Mouse (Mus musculus) bone marrow macrophage, adult 2 months (primary cell): ENCODE measurements around the gene Btnl10. TPM values are rescaled to one million over a fixed set of nuclear protein-coding genes. Genes with fewer than 3 reads are reported as not detected.

Experiments
- H3K27ac ChIP-seq: 2 replicates; pipeline ENCODE4 v1.5.1; 2012; ENCODE audit warnings: low read depth, low read length; ENCODE audit not compliant: insufficient read depth
- H3K4me1 ChIP-seq: 2 replicates; pipeline ENCODE4 v1.6.1; 2012; ENCODE audit warnings: low read length; ENCODE audit not compliant: control insufficient read depth, insufficient read depth
- H3K4me3 ChIP-seq: 2 replicates; pipeline ENCODE4 v1.5.1; 2012; ENCODE audit warnings: mild to moderate bottlenecking, low read length, moderate library complexity; ENCODE audit not compliant: insufficient read depth
- CTCF ChIP-seq: IDR thresholded peaks from 2 replicates; pipeline ENCODE4 v1.5.1; 2012; ENCODE audit warnings: low read depth, mild to moderate bottlenecking, low read length, moderate library complexity
- POLR2A ChIP-seq: IDR thresholded peaks from 2 replicates; pipeline ENCODE4 v1.6.1; 2012; ENCODE audit warnings: mild to moderate bottlenecking, low read depth, low read length, borderline replicate concordance
- polyA plus RNA-seq: library from polyadenylated mRNA; stranded (reverse); fragments of >200 nt; gene quantifications from 2 replicates; pipeline ENCODE4 v1.2.4, GENCODE M21; 2012; ENCODE audit not compliant: missing spikeins, insufficient read depth, insufficient read length

The Btnl10 gene
- polyA plus RNA-seq, 1 experiment = not detected

DNA sequence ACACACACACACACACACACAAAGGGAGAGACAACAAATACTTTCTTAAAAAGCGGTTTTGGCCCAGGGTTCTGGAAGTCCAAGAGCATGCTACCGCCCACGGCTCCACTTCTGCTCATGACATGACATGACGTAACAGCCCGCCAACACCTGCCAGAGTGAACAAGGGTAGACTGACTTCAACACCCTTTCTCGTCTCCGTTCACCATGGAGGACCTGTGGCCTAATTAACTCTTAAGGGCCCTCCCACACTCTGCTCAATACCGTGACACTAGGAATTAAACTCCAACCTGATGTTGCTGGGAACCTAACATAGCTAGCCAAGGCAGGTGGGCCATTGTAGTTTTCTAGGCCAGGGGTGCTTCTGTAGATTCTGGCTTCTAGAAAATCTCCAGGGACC is 51.3 kb downstream of the Btnl10 start:
- H3K27ac ChIP-seq = no peak overlapping the region
- TF ChIP-seq CTCF = no peak
- TF ChIP-seq POLR2A = no peak
- peaks cover 14% of the 10 kb centered on the region for H3K4me1 ChIP-seq
- no peak overlapping the region for H3K4me3 ChIP-seq

DNA sequence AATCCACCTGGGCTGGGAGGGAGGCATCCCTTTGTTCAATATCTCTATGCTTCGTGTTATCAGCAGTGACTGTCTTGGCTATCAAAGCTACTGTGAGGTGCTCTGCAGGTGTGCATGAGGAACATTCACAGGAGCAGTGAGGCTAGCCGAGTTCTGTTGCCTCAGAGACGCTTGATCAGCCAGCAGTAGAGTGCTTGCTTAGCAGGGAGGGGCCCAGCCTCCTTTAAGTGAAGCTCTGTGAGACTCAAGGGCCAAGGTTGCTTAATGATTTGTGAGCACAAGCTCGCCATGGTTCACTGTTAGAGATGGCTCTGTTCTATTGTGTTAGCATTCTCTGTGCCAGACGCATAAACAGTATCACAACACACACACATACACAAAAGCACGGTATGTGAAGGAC is 52.0 kb downstream of the Btnl10 start:
- Histone ChIP-seq H3K4me3 (no peak overlapping the region), H3K27ac (no peak overlapping the region), H3K4me1 (peaks cover 10% of the 10 kb centered on the region)
- TF ChIP-seq POLR2A (no peak), CTCF (no peak)

DNA sequence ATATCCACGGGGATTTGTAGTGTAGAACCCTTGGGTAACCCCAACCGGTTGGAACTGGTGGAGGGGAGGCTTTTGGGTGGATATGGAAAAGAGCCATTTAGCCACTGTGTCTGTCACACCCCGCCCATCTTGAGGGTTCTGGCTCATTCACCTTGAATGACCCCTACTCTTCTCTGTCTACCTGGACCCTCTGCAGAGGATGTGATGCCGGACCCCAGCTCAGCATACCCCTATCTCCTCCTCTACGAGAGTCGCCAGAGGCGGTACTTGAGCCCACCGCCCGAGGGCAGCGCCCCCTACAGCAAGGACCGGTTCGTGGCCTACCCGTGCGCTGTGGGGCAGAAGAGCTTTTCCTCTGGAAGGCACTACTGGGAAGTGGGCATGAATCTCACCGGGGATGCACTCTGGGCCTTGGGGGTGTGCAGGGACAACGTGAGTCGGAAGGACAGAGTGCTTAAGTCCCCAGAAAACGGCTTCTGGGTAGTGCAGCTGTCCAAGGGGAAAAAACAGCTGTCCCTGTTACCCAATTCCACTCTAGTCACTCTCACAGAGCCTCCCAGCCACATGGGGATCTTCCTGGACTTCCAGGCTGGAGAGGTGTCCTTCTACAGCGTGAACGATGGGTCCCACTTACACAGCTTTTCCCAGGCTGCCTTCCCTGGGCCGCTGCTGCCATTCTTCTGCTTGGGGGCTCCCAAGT is 53.3 kb downstream of the Btnl10 start:
- H3K4me1 ChIP-seq = peaks cover 5% of the 10 kb centered on the region
- H3K4me3 ChIP-seq = no peak overlapping the region
- TF ChIP-seq POLR2A = no peak
- TF ChIP-seq CTCF = 0 out of 2 replicates have a peak, but pooled peaks have one; percentile 16
- no peak overlapping the region for H3K27ac ChIP-seq

DNA sequence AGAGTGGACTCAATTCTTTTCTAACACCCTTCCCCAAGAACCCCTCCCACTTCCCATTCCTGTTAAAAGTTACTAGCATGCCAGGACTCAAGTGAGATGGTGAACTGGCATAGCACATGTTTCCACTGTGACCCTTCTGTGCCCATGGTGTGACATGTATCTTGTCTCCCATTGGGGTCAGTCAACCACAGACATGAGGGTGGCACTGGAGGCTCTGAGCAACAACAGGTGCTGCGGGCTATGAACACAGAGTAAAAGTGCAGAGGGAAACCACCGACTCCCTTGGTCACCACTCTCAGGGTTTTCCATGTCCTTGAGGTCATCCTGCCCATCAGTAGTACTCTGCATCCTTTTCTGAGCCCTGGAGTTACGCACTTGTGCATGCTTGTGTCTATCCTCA is 54.1 kb downstream of the Btnl10 start:
- Histone ChIP-seq H3K27ac (no peak overlapping the region), H3K4me1 (peaks cover 5% of the 10 kb centered on the region), H3K4me3 (no peak overlapping the region)
- TF ChIP-seq CTCF (no peak), POLR2A (no peak)

DNA sequence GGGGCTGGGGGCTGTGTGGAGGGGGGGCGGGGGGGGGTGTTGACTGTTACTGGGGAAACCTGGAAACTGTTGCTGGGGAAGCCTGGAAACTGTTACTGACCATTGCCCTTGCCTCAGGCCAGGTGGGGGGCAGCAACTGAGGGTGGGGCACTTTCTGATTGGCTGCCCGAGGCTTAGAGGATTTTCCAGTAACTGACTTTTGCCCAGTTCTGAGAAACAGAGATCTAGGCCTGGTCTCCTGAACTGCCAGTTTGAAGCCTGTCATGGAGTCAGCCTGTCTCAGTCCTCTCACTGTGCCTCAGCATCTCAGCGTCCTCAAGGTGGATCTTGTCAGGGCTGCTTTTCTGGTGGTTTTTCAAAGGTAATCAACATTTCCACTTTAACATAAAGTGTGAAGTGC is 56.7 kb downstream of the Btnl10 start:
- Histone ChIP-seq H3K4me3 (no peak overlapping the region), H3K4me1 (peaks cover 5% of the 10 kb centered on the region), H3K27ac (no peak overlapping the region)
- no peak for TF ChIP-seq CTCF
- TF ChIP-seq POLR2A = no peak

Other genes starting within 250 kb of the Btnl10 start
- not detected in 2 replicates for gene Olfr320, start 236.8 kb upstream of the Btnl10 start, polyA plus RNA-seq
- not detected in 2 replicates for gene Olfr319, start 218.7 kb upstream of the Btnl10 start, polyA plus RNA-seq
- gene Olfr318, start 193.9 kb upstream of the Btnl10 start, polyA plus RNA-seq = not detected in 2 replicates
- not detected in 2 replicates for gene Olfr317, start 178.7 kb upstream of the Btnl10 start, polyA plus RNA-seq
- gene Olfr316, start 165.2 kb upstream of the Btnl10 start, polyA plus RNA-seq = not detected in 2 replicates
- gene Olfr315, start 144.7 kb upstream of the Btnl10 start, polyA plus RNA-seq = not detected in 2 replicates
- not detected in 2 replicates for gene Olfr314, start 135.0 kb upstream of the Btnl10 start, polyA plus RNA-seq
- gene Fam183b, start 115.9 kb upstream of the Btnl10 start, polyA plus RNA-seq = not detected in 2 replicates
- gene Olfr313, start 102.9 kb upstream of the Btnl10 start, polyA plus RNA-seq = not detected in 2 replicates
- not detected in 2 replicates for gene Olfr312, start 88.7 kb upstream of the Btnl10 start, polyA plus RNA-seq
- gene Olfr311, start 78.7 kb upstream of the Btnl10 start, polyA plus RNA-seq = not detected in 2 replicates
- 3.8 and 5.3 TPM in 2 replicates for gene Gm12258, start 70.8 kb upstream of the Btnl10 start, polyA plus RNA-seq
- gene 2810021J22Rik, start 50.7 kb upstream of the Btnl10 start, polyA plus RNA-seq = 3.6 and 4.5 TPM in 2 replicates
- gene Zfp39, start 13.7 kb upstream of the Btnl10 start, polyA plus RNA-seq = 3.3 and 4.0 TPM in 2 replicates
- 99.5 and 112 TPM in 2 replicates for gene Rnf187, start 21.0 kb downstream of the Btnl10 start, polyA plus RNA-seq
- 1.4 TPM in 1 of 2 replicates, not detected in the other for gene Hist3h2ba, start 31.0 kb downstream of the Btnl10 start, polyA plus RNA-seq
- 32.0 and 37.9 TPM in 2 replicates for gene Hist3h2a, start 36.8 kb downstream of the Btnl10 start, polyA plus RNA-seq
- 0.28 TPM in 1 of 2 replicates, not detected in the other for gene Trim17, start 36.8 kb downstream of the Btnl10 start, polyA plus RNA-seq
- 21.2 and 22.6 TPM in 2 replicates for gene Trim11, start 60.2 kb downstream of the Btnl10 start, polyA plus RNA-seq
- gene Obscn, start 218.5 kb downstream of the Btnl10 start, polyA plus RNA-seq = 0.11 TPM in 1 of 2 replicates, not detected in the other
- gene Iba57, start 245.8 kb downstream of the Btnl10 start, polyA plus RNA-seq = 3.3 and 4.7 TPM in 2 replicates